15 mouse cellular contexts compared by ENCODE assay signal in genomic region chr10:68370986-68371385, GRCm38 (mm10).
"Had no signal": no experiment of that assay in that cellular context is flagged by ENCODE, and none has a peak within 500 bp of the region (broad histone marks: within the 10 kb centered on the region; RNA-seq: fewer than 3 reads in every experiment).

No protein-coding gene starts in this region.

- H3K9me3 ChIP-seq: kidney, embryonic 15.5 days; liver, embryonic 13.5 days had no signal

- H3K4me1 ChIP-seq: kidney, embryonic 15.5 days; liver, embryonic 13.5 days had no signal

- H3K27ac ChIP-seq: kidney, embryonic 15.5 days; left cerebral cortex, adult 2 months; liver, embryonic 13.5 days; stomach, postnatal 0 days had no signal

- H3K27me3 ChIP-seq: kidney, embryonic 15.5 days; liver, embryonic 13.5 days had no signal

- H3K9ac ChIP-seq: kidney, embryonic 15.5 days; liver, embryonic 13.5 days had no signal

- DNase-seq: kidney, adult 11 months; kidney, adult 8-10 months; kidney, postnatal 10 days; kidney, postnatal 36 days; layer of hippocampus, postnatal 36 days; liver, embryonic 13.5 days; lung, adult 2 months; midbrain, embryonic 14.5 days; thymus, adult 2 months; thymus, postnatal 14 days; thymus, postnatal 4 days had no signal

- H3K4me3 ChIP-seq: kidney, embryonic 15.5 days; left cerebral cortex, adult 2 months; liver, embryonic 13.5 days had no signal

- H3K4me2 ChIP-seq: kidney, embryonic 15.5 days; liver, embryonic 13.5 days; midbrain, embryonic 11.5 days had no signal

- H3K36me3 ChIP-seq: kidney, embryonic 15.5 days; liver, embryonic 13.5 days had no signal
